Mouse (Mus musculus) stomach, embryonic 16.5 days (tissue): ENCODE measurements around the gene Specc1. TPM values are rescaled to one million over a fixed set of nuclear protein-coding genes. Genes with fewer than 3 reads are reported as not detected.

Experiments used
- ATAC-seq: fragments of 200-750 bp; cut with Nextera tagmentation; 2 replicates; pipeline ENCODE4 v1.8.0; 2017; ENCODE audit warnings: moderate number of reproducible peaks, moderate TSS enrichment; ENCODE audit not compliant: insufficient read depth, low FRiP score
- H3K27ac ChIP-seq: fragments of 300-500 bp; sonication (generic); 2 replicates; pipeline ENCODE4 v1.5.1; 2014; ENCODE audit warnings: low read length
- H3K27me3 ChIP-seq: fragments of 300-500 bp; sonication (generic); 2 replicates; pipeline ENCODE4 v1.6.1; 2014; ENCODE audit warnings: low read length, control low read depth, mixed read lengths; ENCODE audit not compliant: control insufficient read depth, insufficient read depth
- H3K36me3 ChIP-seq: fragments of 300-500 bp; sonication (generic); 2 replicates; pipeline ENCODE4 v1.6.1; 2014; ENCODE audit warnings: low read length; ENCODE audit not compliant: control insufficient read depth, insufficient read depth
- H3K4me1 ChIP-seq: fragments of 300-500 bp; sonication (generic); 2 replicates; pipeline ENCODE4 v1.6.1; 2014; ENCODE audit warnings: low read length, control low read depth, mixed read lengths; ENCODE audit not compliant: control insufficient read depth, insufficient read depth
- H3K4me2 ChIP-seq: fragments of 300-500 bp; sonication (generic); 2 replicates; pipeline ENCODE4 v1.6.1; 2014; ENCODE audit warnings: low read depth, low read length, mixed read lengths
- H3K4me3 ChIP-seq: fragments of 300-500 bp; sonication (generic); replicated peaks from 2 replicates; pipeline ENCODE4 v1.5.1; 2014; ENCODE audit warnings: mild to moderate bottlenecking, low read length
- H3K9ac ChIP-seq: fragments of 300-500 bp; sonication (generic); 2 replicates; pipeline ENCODE4 v1.6.1; 2014; ENCODE audit warnings: low read length
- H3K9me3 ChIP-seq: fragments of 300-500 bp; sonication (generic); replicated peaks from 2 replicates; pipeline ENCODE4 v1.6.1; 2016; ENCODE audit warnings: low read length, control low read depth; ENCODE audit not compliant: control insufficient read depth
- WGBS: fragments of 180-500 bp; shearing (Covaris S2); extraction: QIAGEN DNeasy Blood & Tissue Kit; methylation state at CpG from one replicate; pipeline ENCODE4 v1.1.7; 2014; 5-methylcytosine and 5-hydroxymethylcytosine counted together
- polyA plus RNA-seq: library from polyadenylated mRNA; unstranded; fragments of >200 nt; fragmentation: Nextera tagmentation; extraction: Ambion mirVana; gene quantifications from 2 replicates; pipeline ENCODE4 v1.2.1, GENCODE M21; 2015

Specc1 gene
- polyA plus RNA-seq, 1 experiment from 2014 or later = 7.7 TPM

- no peaks in the 10 kb centered on the region; the same call in 1 of the 2 replicates for H3K27me3 ChIP-seq
- H3K9me3 ChIP-seq = no peaks in the 10 kb centered on the region
- no peak overlapping the region for H3K4me3 ChIP-seq
- no peak overlapping the region for H3K27ac ChIP-seq
- no peak for ATAC-seq
- H3K36me3 ChIP-seq = no peaks in the 10 kb centered on the region
- WGBS = 55% methylated on average over 4 of the region's 4 CpGs
- no peak overlapping the region for H3K4me2 ChIP-seq
- H3K4me1 ChIP-seq = peaks cover 5% of the 10 kb centered on the region; the same call in 1 of the 2 replicates
- H3K9ac ChIP-seq = no peak overlapping the region
Observed at GRCm38 (mm10) chr11:62224797-62225196, 268.2 kb downstream of the Specc1 start.

DNA sequence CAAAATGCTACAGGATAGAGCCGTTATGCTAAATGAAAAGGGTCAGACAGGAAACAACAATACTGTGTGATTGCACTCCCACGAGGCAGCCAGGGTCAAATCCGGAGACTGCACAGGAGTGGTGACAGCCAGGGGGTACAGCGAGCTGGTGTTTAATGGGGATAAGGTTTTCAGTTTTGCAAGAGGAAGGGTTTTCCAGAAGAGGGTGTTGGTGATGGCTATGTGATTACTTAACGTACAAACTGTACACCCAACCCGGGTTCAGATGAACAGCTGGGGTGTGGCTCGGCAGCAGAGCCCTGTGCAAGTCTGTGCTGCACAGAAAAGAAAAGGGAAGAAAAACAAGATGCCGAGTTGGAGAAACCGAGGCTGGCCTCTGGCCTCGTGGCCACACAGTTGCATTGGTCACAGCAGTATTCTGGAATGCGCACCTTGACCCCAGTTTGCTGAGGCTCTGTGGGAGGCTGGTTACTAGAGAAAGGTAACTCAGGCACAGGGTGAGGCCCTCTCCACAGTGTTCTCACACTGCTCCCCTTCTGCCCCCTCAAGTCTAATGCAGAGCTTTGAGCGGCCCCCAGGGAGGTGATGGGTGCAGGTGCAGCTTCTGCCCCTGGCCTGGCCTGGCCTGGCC lies 284.2 kb downstream of the Specc1 start:
- H3K9ac ChIP-seq = no peak overlapping the region
- no peaks in the 10 kb centered on the region for H3K9me3 ChIP-seq
- no peaks in the 10 kb centered on the region for H3K27me3 ChIP-seq
- no peak overlapping the region for H3K27ac ChIP-seq
- no peaks in the 10 kb centered on the region for H3K4me1 ChIP-seq
- H3K4me2 ChIP-seq = no peak overlapping the region
- no peak overlapping the region for H3K4me3 ChIP-seq
- peak; percentile 61; the same call in 1 of the 2 replicates for ATAC-seq
- H3K36me3 ChIP-seq = no peaks in the 10 kb centered on the region
- 49% methylated on average over 12 of the region's 12 CpGs for WGBS

GRCm38 (mm10) chr11:62243871-62244270 lies 287.3 kb downstream of the Specc1 start:
- H3K27ac ChIP-seq = no peak overlapping the region
- H3K36me3 ChIP-seq = no peaks in the 10 kb centered on the region
- no peak overlapping the region for H3K4me3 ChIP-seq
- WGBS = 71% methylated on average over 8 of the region's 8 CpGs
- no peaks in the 10 kb centered on the region for H3K9me3 ChIP-seq
- H3K4me1 ChIP-seq = peaks cover 3% of the 10 kb centered on the region; the same call in 1 of the 2 replicates
- no peak overlapping the region for H3K9ac ChIP-seq
- H3K4me2 ChIP-seq = no peak overlapping the region
- no peak for ATAC-seq
- H3K27me3 ChIP-seq = no peaks in the 10 kb centered on the region

DNA sequence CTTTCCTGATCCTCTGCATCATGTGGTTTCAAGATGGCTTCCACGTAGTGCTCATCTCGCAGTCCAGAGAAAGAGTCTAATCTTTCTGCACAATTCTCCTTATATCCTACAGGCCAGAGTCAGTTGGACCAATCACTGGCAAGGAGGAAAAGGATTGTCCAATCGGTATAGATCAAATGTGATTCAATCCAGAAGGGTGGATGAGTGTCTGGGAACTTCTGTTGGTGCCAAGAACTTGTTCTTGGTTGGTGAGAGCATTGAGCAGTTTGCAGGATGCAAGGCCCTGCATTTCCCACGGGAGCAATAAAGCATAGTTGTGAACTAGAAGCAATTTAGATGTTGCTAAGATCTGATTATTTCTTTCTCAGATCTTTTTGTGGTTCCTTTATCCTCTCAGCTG lies 287.9 kb downstream of the Specc1 start:
- H3K9ac ChIP-seq = no peak overlapping the region
- WGBS = 81% methylated on average over 4 of the region's 4 CpGs
- no peak for ATAC-seq

DNA sequence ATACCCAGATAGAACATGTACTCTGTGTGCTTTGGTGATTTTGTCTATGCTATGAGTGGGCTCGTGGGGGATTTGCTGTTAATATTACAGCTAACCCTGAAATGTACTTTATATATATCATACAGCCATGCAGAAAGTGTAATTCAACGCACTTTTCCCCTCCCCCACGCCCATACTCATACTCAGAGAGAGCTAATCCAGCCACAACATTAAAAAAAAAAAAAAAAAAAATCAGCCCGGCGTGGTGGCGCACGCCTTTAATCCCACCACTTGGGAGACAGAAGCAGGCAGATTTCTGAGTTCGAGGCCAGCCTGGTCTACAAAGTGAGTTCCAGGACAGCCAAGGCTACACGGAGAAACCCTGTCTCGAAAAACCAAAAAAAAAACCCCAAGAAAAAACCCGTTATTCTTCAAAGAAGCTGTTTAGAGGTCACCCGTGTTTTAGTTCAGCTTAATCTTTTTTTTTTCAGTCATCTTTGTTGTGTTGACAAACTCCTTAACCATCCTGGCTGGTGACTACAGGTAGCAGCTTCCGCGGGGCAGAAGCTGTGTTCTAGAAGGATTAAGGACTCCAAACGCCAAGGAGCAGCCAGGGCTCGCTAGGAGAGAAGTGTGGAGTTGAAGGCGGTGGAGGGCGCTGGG lies 291.3 kb downstream of the Specc1 start:
- Histone ChIP-seq H3K27ac (no peak overlapping the region), H3K4me2 (peak overlapping the region; percentile 99), H3K4me3 (peak overlapping the region; percentile 54), H3K9me3 (no peaks in the 10 kb centered on the region), H3K4me1 (peaks cover 16% of the 10 kb centered on the region; the same call in 1 of the 2 replicates), H3K27me3 (peaks cover 8% of the 10 kb centered on the region; the same call in 1 of the 2 replicates), H3K36me3 (no peaks in the 10 kb centered on the region), H3K9ac (peak overlapping the region; percentile 66)
- WGBS = 37% methylated on average over 18 of the region's 18 CpGs
- ATAC-seq = no peak

More for the DNA sequence above, 287.9 kb downstream of the Specc1 start:
- Histone ChIP-seq H3K4me2 (no peak overlapping the region), H3K4me3 (no peak overlapping the region), H3K9me3 (no peaks in the 10 kb centered on the region), H3K27ac (no peak overlapping the region), H3K4me1 (peaks cover 3% of the 10 kb centered on the region; the same call in 1 of the 2 replicates), H3K36me3 (no peaks in the 10 kb centered on the region), H3K27me3 (no peaks in the 10 kb centered on the region)

GRCm38 (mm10) chr11:62248401-62249244 lies 292.1 kb downstream of the Specc1 start, which contains the start of gene Adora2b:
Adora2b (plus strand) TSS chr11:62248984.
- Histone ChIP-seq H3K27me3 (peaks cover 8% of the 10 kb centered on the region; the same call in 1 of the 2 replicates), H3K36me3 (no peaks in the 10 kb centered on the region), H3K4me1 (peaks cover 16% of the 10 kb centered on the region; the same call in 1 of the 2 replicates), H3K9me3 (no peaks in the 10 kb centered on the region), H3K27ac (no peak within 1 kb of the TSS), H3K4me2 (peak within 1 kb of the TSS; percentile 99), H3K9ac (peak within 1 kb of the TSS; percentile 66), H3K4me3 (peak within 1 kb of the TSS; percentile 54)
- under 1% methylated on average over 69 of the region's 69 CpGs for WGBS
- peak; percentile 87 for ATAC-seq

- Histone ChIP-seq H3K9ac (peak overlapping the region; percentile 66), H3K4me2 (peak overlapping the region; percentile 99), H3K4me1 (peaks cover 16% of the 10 kb centered on the region; the same call in 1 of the 2 replicates), H3K27me3 (peaks cover 8% of the 10 kb centered on the region; the same call in 1 of the 2 replicates), H3K4me3 (peak overlapping the region; percentile 54), H3K9me3 (no peaks in the 10 kb centered on the region), H3K27ac (no peak overlapping the region), H3K36me3 (no peaks in the 10 kb centered on the region)
- WGBS = 6% methylated on average over 35 of the region's 35 CpGs
- ATAC-seq = peak; percentile 12; the same call in 1 of the 2 replicates
Observed at GRCm38 (mm10) chr11:62249266-62250037, 292.9 kb downstream of the Specc1 start.

DNA sequence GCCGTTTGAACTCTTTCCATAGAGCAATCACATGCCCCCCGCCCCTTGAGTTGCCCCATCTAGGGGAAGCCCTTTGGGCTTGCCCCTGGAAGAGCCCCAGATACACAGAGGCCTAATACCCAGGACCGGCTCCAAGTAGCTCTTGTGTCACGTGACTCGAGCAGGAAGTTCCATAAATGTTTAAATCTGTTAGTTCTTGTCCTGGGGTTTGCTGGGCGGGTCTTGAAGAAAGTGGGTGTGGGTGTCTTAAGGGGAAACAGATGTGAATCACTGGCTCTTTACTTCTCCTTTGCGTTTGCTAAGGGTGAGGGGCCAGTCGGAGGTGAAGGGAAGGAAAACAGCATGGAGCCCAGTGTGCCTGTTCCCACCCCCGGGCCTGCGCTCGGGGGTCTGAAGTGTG lies 294.5 kb downstream of the Specc1 start:
- Histone ChIP-seq H3K27ac (peak overlapping the region; percentile 21; the same call in 1 of the 2 replicates), H3K4me3 (peak overlapping the region; percentile 54)

More for the DNA sequence above, 294.5 kb downstream of the Specc1 start:
- peaks cover 16% of the 10 kb centered on the region; the same call in 1 of the 2 replicates for H3K4me1 ChIP-seq
- H3K9me3 ChIP-seq = no peaks in the 10 kb centered on the region
- peak; percentile 46; the same call in 1 of the 2 replicates for ATAC-seq
- H3K36me3 ChIP-seq = no peaks in the 10 kb centered on the region
- WGBS = 46% methylated on average over 11 of the region's 11 CpGs
- H3K4me2 ChIP-seq = peak overlapping the region; percentile 99
- H3K27me3 ChIP-seq = peaks cover 8% of the 10 kb centered on the region; the same call in 1 of the 2 replicates
- H3K9ac ChIP-seq = peak overlapping the region; percentile 48; the same call in 1 of the 2 replicates
